Mouse (Mus musculus) cerebellum, adult 8-10 months (tissue): Measurements from ENCODE around the gene Fer.

Source experiments
- DNase-seq: peaks from one replicate; pipeline ENCODE4 v3.0.0; 2022

Gene Fer

DNA sequence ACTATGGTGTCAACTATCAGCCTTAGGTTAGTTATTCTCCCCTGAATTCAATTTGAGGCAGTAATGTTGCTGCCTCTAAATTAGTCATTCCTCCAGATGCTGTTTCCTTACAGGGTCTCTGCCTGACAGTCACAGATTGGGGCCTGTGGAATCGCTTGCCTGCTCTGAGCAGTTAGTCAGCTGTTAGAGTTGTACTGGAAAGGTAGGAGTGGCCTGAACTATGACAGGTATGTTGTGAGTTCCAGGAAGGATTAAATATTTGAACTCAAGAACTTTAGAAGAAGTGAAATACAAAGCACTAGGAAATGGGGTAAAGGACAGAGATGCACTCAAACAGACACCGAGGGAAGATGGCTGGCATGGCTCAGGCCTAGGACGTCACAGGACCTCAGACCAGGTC is 233.9 kb downstream of the Fer start:
- DNase-seq: no peak

DNA sequence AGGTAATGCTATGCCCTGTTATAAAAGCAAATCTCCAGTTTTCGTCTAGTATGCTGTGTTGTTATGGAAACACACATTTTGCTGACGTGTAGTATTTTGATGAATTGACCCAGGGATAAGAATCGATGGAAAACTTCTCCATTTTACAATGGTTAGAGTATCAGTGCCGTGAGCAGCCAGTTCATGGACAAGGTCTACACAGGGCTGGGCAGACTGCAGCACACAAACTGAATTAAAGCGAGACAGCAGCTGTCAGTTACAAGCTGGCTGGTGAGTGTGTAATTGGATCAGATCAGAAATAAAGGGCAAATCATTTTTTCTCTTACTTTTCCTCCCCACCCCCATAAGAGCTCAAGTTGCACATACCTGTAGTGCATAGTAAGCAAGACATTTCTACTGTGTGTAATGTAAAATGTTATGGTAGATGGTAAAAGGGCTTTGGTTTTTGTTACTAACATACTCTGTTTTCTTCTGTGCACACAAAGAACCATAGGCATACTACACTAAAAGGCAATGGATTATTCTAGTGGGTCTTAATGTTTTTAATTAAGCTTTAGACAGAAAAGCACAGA is 235.0 kb downstream of the Fer start:
- no peak for DNase-seq

DNA sequence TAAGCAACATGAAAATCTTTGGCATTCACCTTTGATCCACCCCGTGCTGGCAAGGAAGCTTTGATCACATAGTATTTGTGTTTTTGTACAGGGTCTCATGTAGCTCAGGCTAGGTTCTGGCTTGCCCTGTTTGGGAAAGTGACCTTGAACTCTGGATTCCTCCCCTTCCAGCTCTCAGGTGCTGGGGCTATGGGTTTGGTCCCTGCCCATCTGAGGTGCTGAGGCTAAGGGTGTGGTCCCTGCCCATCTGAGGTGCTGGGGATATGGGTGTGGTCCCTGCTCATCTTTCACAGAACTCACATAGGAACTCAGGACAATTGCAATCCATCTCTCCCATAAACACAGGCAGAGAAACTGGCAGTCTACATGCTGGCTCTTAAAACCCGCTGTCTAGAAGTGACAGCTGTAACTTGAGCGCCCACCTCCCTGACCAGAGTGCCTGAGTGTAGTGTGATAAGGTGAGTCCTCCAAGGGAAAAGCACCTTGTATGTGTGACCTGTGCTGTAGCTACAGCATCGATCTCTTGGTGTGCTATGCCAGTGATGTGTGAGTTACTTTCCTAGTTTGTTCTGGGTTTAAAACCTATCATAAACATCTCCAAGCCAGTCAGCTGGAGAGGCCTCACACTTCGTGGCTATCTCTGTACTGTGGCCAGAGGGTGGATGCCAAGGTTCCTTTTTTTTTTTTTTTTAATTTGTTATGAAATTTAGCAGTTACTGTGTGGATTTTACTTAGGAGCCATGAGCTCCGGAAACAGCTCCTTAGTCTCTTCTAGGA is 236.7 kb downstream of the Fer start:
- DNase-seq: no peak

- no peak for DNase-seq
Measured at GRCm38 (mm10) chr17:64100172-64100510, 237.3 kb downstream of the Fer start.

DNA sequence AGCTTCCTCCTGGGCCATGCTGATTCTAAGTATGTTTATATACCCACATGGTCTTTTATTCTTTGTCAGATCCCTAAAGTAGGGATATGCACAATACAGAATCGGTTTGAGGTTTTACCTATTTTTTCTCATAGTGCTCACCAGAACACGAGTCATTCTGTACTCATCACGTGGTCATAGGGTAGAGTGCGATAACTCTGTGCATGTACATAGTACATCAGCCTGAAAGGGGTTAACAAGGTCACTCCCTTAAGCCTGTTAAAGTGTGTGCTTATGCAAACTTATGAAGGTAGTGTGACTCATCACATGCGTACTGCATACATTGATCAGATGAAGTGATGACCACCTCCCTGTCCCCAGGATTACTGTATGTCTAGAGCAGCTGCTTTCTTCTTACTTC is 245.9 kb downstream of the Fer start:
- no peak for DNase-seq

- DNase-seq: peak; percentile 34
Measured at GRCm38 (mm10) chr17:64109871-64110270, 247.0 kb downstream of the Fer start.

GRCm38 (mm10) chr17:64113625-64114024 is 250.8 kb downstream of the Fer start:
- DNase-seq: no peak

- DNase-seq: no peak
Measured at GRCm38 (mm10) chr17:64116762-64117161, 253.9 kb downstream of the Fer start.

- DNase-seq: no peak
Measured at GRCm38 (mm10) chr17:64119697-64120288, 256.9 kb downstream of the Fer start.

DNA sequence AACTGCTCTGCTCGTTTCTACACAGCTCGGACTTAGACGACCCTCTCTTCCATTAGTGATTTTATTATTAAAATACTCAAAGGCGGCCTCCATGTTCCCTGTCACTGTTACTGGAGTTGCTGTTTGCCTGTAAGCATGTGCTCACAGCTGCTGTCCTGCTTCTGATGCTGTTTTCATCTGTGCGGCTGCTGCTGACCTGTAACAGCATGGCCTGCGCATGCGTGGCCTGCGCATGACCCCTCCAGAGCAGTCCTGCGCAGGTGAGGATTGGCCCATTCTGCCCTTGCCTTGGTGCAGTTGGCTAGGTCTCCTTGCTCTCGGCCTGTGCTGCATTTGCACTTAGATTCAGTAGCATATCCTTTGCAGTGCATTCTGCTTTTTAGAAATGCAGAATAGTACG is 259.7 kb downstream of the Fer start:
- DNase-seq: no peak

GRCm38 (mm10) chr17:64123732-64124131 is 260.9 kb downstream of the Fer start:
- DNase-seq: no peak

- no peak for DNase-seq
Measured at GRCm38 (mm10) chr17:64126904-64127303, 264.0 kb downstream of the Fer start.

GRCm38 (mm10) chr17:64129750-64130149 is 266.9 kb downstream of the Fer start:
- DNase-seq: no peak

- peak; percentile 58 for DNase-seq
Measured at GRCm38 (mm10) chr17:64130356-64130755, 267.5 kb downstream of the Fer start.

DNA sequence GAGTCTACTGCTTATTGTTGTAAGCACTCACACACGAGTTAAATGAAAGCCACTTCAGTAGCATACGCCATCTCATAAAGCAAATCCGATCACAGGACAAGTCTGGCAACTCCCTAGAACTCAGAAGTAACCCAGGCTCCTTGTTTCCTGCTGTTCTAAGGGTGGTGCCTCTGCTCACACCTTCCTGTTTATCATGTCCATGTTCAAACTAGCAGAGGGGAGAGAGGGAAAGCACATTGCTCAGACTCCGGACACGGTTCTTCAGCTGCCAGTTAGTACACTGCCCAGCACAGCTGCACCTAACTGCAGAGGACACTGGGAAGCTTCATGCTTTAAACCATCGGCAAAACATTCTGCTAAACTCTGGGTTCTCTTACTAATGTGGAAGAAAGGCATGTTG is 269.3 kb downstream of the Fer start:
- no peak for DNase-seq

GRCm38 (mm10) chr17:64135941-64136650 is 273.2 kb downstream of the Fer start:
- DNase-seq: no peak

GRCm38 (mm10) chr17:64138036-64138717 is 275.3 kb downstream of the Fer start:
- DNase-seq: no peak

- DNase-seq: no peak
Measured at GRCm38 (mm10) chr17:64139231-64139915, 276.5 kb downstream of the Fer start.

DNA sequence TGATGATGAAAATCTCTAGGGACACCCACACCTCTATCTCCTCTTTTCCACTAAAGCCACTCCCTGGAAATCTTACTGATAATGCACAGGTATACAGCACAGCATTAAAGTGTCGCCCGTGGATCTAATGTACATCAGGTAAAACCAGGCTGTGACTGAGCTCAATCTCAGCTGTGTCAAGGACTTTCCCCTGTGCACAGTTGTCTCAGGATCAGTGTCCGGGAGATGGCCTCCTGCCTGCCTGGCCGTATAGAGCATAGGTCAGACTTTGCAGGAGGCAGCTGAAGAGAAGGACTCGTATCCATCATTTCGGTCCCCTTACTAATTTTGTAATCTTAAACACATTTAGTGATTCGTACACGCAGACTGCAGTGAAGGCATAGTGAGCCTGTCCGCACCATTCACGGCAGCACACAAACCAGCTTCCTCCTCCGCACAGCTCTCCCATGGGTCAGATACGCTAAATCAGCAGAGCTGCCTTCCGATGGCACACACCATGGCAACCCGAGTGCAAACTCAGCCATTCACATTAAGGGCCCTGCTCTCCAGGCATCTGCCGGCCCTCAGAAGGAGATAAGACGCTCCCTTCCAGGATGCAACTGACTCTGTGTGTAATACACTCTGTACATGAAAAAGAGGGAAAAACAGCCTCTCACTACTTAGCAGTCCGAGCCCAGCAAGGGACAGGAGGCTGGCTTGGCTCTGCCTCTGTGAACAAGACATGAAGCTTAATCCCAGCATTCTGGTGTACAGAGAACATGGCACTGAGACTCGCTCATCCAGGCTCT is 277.4 kb downstream of the Fer start:
- DNase-seq: no peak

DNA sequence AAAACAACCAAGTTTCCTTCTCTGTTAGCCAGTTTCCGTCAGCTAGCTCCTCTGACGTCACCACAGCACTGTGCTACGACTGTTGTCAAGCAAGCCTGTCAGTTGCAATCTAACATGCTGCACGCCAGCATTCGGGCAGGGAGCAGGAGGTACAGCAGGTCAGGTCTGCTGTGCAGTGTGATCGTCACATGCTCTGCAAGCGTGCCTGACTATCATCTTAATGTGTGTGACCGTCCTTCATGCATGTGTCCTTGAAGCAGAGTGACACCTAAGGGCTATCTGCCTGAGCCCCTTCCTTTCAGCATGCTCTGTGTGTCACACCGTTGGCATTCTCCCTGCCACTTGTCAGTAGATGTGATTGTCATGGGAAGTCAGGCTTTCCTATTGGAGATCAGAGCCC is 279.0 kb downstream of the Fer start:
- no peak for DNase-seq

DNA sequence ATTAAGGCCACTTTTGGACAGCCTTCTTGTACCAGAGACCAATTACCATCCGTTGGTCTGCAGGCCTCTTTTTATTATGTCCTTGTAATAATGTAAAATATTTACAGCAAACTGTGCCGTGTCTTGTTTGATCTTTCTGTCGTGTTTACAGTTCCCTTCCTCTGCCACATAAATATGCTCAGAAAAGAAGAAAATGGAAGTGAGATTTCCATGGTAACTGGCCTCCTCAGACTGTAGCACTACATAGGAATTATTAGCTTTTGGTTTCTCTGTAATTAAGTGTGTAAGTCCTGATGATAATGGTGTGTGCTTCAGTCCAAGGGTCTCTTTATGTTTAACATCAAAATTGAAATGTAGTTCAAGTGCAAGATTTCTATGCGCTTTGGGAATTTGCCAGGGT is 283.5 kb downstream of the Fer start:
- DNase-seq: no peak

DNA sequence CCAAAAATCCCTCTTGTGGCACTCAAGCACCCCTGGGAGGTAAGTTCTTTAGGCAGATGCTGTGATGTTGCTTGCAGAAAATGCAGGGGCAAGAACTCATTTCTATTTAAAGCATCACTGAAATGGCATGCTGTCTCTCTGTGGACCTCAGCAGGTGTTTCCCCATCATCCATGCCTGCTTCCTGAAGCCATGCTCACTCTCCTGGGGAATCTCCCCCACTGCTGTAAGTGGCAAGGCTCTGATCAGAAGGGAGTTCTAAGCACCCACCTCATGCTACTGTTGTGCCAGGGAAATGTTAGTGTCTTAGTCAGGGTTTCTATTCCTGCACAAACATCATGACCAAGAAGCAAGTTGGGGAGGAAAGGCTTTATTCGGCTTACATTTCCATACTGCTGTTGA is 287.9 kb downstream of the Fer start:
- DNase-seq: no peak
